Mouse (Mus musculus) hindbrain, embryonic 11.5 days (tissue): ENCODE measurements around the gene 1700017N19Rik. TPM values are rescaled to one million over a fixed set of nuclear protein-coding genes. Genes with fewer than 3 reads are reported as not detected.

Experiments
- ATAC-seq: fragments of 200-750 bp; cut with Nextera tagmentation; 2 replicates; pipeline ENCODE4 v1.8.0; 2017; ENCODE audit warnings: mild to moderate bottlenecking, moderate TSS enrichment, moderate library complexity; ENCODE audit not compliant: low FRiP score
- DNase-seq: peaks from one replicate; pipeline ENCODE4 v3.0.0-alpha.2; 2015; ENCODE audit warnings: low spot score
- H3K27ac ChIP-seq: fragments of 300-500 bp; sonication (generic); 2 replicates; pipeline ENCODE4 v1.5.1; 2014; ENCODE audit warnings: mild to moderate bottlenecking, low read depth, low read length
- H3K27me3 ChIP-seq: fragments of 300-500 bp; sonication (generic); 2 replicates; pipeline ENCODE4 v1.6.1; 2014; ENCODE audit warnings: mild to moderate bottlenecking, low read length, moderate library complexity, mixed read lengths; ENCODE audit not compliant: control insufficient read depth, insufficient read depth
- H3K36me3 ChIP-seq: fragments of 300-500 bp; sonication (generic); 2 replicates; pipeline ENCODE4 v1.6.1; 2014; ENCODE audit warnings: mild to moderate bottlenecking, low read length, moderate library complexity, mixed read lengths; ENCODE audit not compliant: control insufficient read depth, insufficient read depth
- H3K4me1 ChIP-seq: fragments of 300-500 bp; sonication (generic); replicated peaks from 2 replicates; pipeline ENCODE4 v1.6.1; 2014; ENCODE audit warnings: low read length, mixed read lengths; ENCODE audit not compliant: control insufficient read depth, insufficient read depth
- H3K4me2 ChIP-seq: fragments of 300-500 bp; sonication (generic); replicated peaks from 2 replicates; pipeline ENCODE4 v1.6.1; 2014; ENCODE audit warnings: mild to moderate bottlenecking, low read depth, low read length
- H3K4me3 ChIP-seq: fragments of 300-500 bp; sonication (generic); 2 replicates; pipeline ENCODE4 v1.5.1; 2014; ENCODE audit warnings: low read depth, low read length
- H3K9ac ChIP-seq: fragments of 300-500 bp; sonication (generic); 2 replicates; pipeline ENCODE4 v1.6.1; 2014; ENCODE audit warnings: low read depth, low read length
- H3K9me3 ChIP-seq: fragments of 300-500 bp; sonication (generic); 2 replicates; pipeline ENCODE4 v1.6.1; 2016; ENCODE audit warnings: low read length; ENCODE audit not compliant: control insufficient read depth
- whole genome bisulfite sequencing: fragments of 180-500 bp; shearing (Covaris S2); extraction: QIAGEN DNeasy Blood & Tissue Kit; methylation state at CpG from one replicate; pipeline ENCODE4 v1.1.7; 2014; 5-methylcytosine and 5-hydroxymethylcytosine counted together
- polyA plus RNA-seq: library from polyadenylated mRNA; unstranded; fragments of >200 nt; fragmentation: Nextera tagmentation; extraction: Ambion mirVana; gene quantifications from 2 replicates; pipeline ENCODE4 v1.2.1, GENCODE M21; 2014

Gene 1700017N19Rik
- polyA plus RNA-seq, 1 experiment from 2014 or later = not detected

DNA sequence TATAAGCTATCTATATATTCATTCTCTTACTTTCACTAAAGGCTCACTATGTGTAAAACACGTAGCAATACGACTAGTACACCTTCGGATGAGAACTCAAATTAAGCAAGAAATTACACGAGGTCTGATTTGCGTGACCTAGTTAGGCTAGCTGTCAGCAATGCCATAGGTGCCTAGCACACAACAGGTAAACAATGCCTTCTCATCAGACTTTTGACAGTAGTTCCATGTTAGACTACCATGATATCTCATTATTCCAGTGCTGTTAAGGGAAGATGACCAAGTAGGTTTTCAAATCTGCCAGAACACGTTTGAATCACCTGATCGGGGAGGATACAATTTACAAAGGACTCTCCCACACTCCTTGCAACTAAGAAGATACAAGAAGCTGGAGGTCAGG is 1.8 kb upstream of the 1700017N19Rik start:
- Histone ChIP-seq H3K4me2 (peak overlapping the region; percentile 67), H3K4me3 (peak overlapping the region; percentile 76), H3K36me3 (no peaks in the 10 kb centered on the region), H3K27ac (0 out of 2 replicates have a peak overlapping the region, but pooled peaks have one; percentile 1), H3K9ac (peak overlapping the region; percentile 64), H3K27me3 (no peaks in the 10 kb centered on the region), H3K4me1 (no peaks in the 10 kb centered on the region), H3K9me3 (no peaks in the 10 kb centered on the region)
- ATAC-seq (peak; percentile 44), DNase-seq (no peak)
- WGBS = 57% methylated on average over 7 of the region's 7 CpGs

DNA sequence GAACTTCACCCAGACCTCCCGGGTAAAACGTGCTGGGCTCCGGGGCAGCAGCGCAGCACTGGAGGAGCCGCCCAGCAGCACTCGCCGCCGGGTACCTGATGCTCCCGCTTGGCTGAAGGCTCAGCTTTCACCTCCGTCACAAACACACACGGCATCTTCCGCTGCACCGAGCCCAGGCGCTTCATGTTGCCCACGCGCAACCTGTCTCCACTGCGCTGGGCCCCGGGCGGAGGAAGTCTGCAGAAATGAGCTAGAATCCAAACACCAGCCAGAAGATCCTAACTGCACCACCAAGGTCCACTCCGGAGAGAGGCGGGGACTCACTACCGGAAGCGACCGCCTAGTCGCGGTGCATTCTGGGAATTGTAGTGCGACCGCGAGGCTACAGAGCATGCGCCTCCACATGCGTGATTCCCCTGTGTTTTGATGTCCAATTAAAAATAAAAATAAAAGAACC is 1.3 kb upstream of the 1700017N19Rik start:
- H3K27ac ChIP-seq = 0 out of 2 replicates have a peak overlapping the region, but pooled peaks have one; percentile 1
- ATAC-seq = peak; percentile 99
- 0% methylated on average over 31 of the region's 31 CpGs for WGBS
- peak overlapping the region; percentile 76 for H3K4me3 ChIP-seq
- no peaks in the 10 kb centered on the region for H3K9me3 ChIP-seq
- H3K36me3 ChIP-seq = no peaks in the 10 kb centered on the region
- peak overlapping the region; percentile 67 for H3K4me2 ChIP-seq
- peak; percentile 96 for DNase-seq
- no peaks in the 10 kb centered on the region for H3K27me3 ChIP-seq
- H3K9ac ChIP-seq = peak overlapping the region; percentile 64
- no peaks in the 10 kb centered on the region for H3K4me1 ChIP-seq

GRCm38 (mm10) chr10:100598339-100598738 is 8.1 kb downstream of the 1700017N19Rik start:
- DNase-seq (no peak), ATAC-seq (no peak)
- Histone ChIP-seq H3K27me3 (no peaks in the 10 kb centered on the region), H3K36me3 (no peaks in the 10 kb centered on the region), H3K4me1 (no peaks in the 10 kb centered on the region), H3K9ac (no peak overlapping the region), H3K27ac (no peak overlapping the region), H3K4me2 (no peak overlapping the region), H3K4me3 (no peak overlapping the region), H3K9me3 (no peaks in the 10 kb centered on the region)
- WGBS = 81% methylated on average over 3 of the region's 3 CpGs

GRCm38 (mm10) chr10:100603511-100603910 is 13.2 kb downstream of the 1700017N19Rik start:
- no peak for ATAC-seq
- no peak overlapping the region for H3K9ac ChIP-seq
- H3K9me3 ChIP-seq = no peaks in the 10 kb centered on the region
- H3K36me3 ChIP-seq = no peaks in the 10 kb centered on the region
- H3K4me1 ChIP-seq = no peaks in the 10 kb centered on the region
- H3K27me3 ChIP-seq = no peaks in the 10 kb centered on the region
- no peak overlapping the region for H3K27ac ChIP-seq
- DNase-seq = no peak
- no peak overlapping the region for H3K4me3 ChIP-seq
- no peak overlapping the region for H3K4me2 ChIP-seq
- 89% methylated on average over 9 of the region's 9 CpGs for WGBS

- H3K27me3 ChIP-seq = no peaks in the 10 kb centered on the region
- H3K9ac ChIP-seq = no peak overlapping the region
- DNase-seq (no peak), ATAC-seq (no peak)
- 74% methylated on average over 2 of the region's 2 CpGs for WGBS
- H3K36me3 ChIP-seq = no peaks in the 10 kb centered on the region
- H3K27ac ChIP-seq = no peak overlapping the region
- no peaks in the 10 kb centered on the region for H3K4me1 ChIP-seq
- no peak overlapping the region for H3K4me3 ChIP-seq
- H3K4me2 ChIP-seq = no peak overlapping the region
- H3K9me3 ChIP-seq = no peaks in the 10 kb centered on the region
Measured at GRCm38 (mm10) chr10:100604254-100604653, 14.0 kb downstream of the 1700017N19Rik start.

- Histone ChIP-seq H3K9ac (no peak overlapping the region), H3K4me1 (no peaks in the 10 kb centered on the region), H3K4me3 (no peak overlapping the region), H3K36me3 (no peaks in the 10 kb centered on the region), H3K27ac (no peak overlapping the region), H3K9me3 (no peaks in the 10 kb centered on the region), H3K4me2 (no peak overlapping the region), H3K27me3 (no peaks in the 10 kb centered on the region)
- ATAC-seq (peak; percentile 25; the same call in 1 of the 2 replicates), DNase-seq (no peak)
- WGBS = 73% methylated on average over 6 of the region's 6 CpGs
Measured at GRCm38 (mm10) chr10:100617233-100617903, 27.1 kb downstream of the 1700017N19Rik start.

- no peaks in the 10 kb centered on the region for H3K36me3 ChIP-seq
- H3K27me3 ChIP-seq = no peaks in the 10 kb centered on the region
- H3K9ac ChIP-seq = no peak overlapping the region
- H3K4me2 ChIP-seq = no peak overlapping the region
- 95% methylated on average over 7 of the region's 7 CpGs for WGBS
- H3K4me1 ChIP-seq = no peaks in the 10 kb centered on the region
- H3K4me3 ChIP-seq = no peak overlapping the region
- no peak for DNase-seq
- H3K27ac ChIP-seq = no peak overlapping the region
- no peaks in the 10 kb centered on the region for H3K9me3 ChIP-seq
- no peak for ATAC-seq
Measured at GRCm38 (mm10) chr10:100619474-100619873, 29.2 kb downstream of the 1700017N19Rik start.

DNA sequence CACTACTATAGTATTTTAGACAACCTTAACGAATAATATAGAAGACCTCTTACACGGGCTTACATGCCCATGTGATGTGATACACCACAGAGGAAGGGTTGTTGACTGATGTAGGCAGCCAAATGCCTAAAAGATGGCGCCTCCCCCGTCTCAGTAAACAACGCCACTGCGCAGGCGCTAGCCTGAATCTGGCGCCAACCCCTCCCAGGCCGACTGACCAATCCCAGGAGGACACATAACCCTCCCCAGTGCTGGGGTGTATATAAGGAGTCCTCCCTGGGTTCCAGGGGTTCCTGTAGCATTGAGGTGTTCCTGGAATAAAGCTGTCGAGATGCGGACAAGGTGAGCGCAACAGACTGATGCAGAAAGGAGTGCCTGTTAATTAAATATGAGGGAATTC is 29.8 kb downstream of the 1700017N19Rik start:
- Histone ChIP-seq H3K27me3 (no peaks in the 10 kb centered on the region), H3K9me3 (no peaks in the 10 kb centered on the region), H3K9ac (no peak overlapping the region), H3K27ac (no peak overlapping the region), H3K4me3 (no peak overlapping the region), H3K4me1 (no peaks in the 10 kb centered on the region), H3K4me2 (no peak overlapping the region), H3K36me3 (no peaks in the 10 kb centered on the region)
- DNase-seq (no peak), ATAC-seq (no peak)
- WGBS = 95% methylated on average over 12 of the region's 12 CpGs

- no peak overlapping the region for H3K9ac ChIP-seq
- H3K27ac ChIP-seq = no peak overlapping the region
- no peaks in the 10 kb centered on the region for H3K27me3 ChIP-seq
- no peak overlapping the region for H3K4me2 ChIP-seq
- WGBS = 81% methylated on average over 3 of the region's 3 CpGs
- no peaks in the 10 kb centered on the region for H3K9me3 ChIP-seq
- H3K4me1 ChIP-seq = no peaks in the 10 kb centered on the region
- DNase-seq = no peak
- no peak overlapping the region for H3K4me3 ChIP-seq
- ATAC-seq = no peak
- no peaks in the 10 kb centered on the region for H3K36me3 ChIP-seq
Measured at GRCm38 (mm10) chr10:100622494-100622893, 32.2 kb downstream of the 1700017N19Rik start.
